Mouse (Mus musculus): ENCODE measurements around the gene Lpp. TPM values are rescaled to one million over a fixed set of nuclear protein-coding genes. Genes with fewer than 3 reads are reported as not detected.

Gene Lpp
- polyA plus RNA-seq, 1 experiment from 2014 or later: 42.6 TPM

GRCm38 (mm10) chr16:24539003-24539402 lies 145.7 kb downstream of the Lpp start:
- Histone ChIP-seq H3K9ac (ENCODE audit: low read length) (no peak overlapping the region), H3K4me1 (ENCODE audit: control insufficient read depth, insufficient read depth, low read length) (no peaks in the 10 kb centered on the region), H3K4me2 (ENCODE audit: low read depth, low read length) (no peak overlapping the region), H3K9me3 (replicated peaks; ENCODE audit: control insufficient read depth, low read length) (no peaks in the 10 kb centered on the region), H3K27me3 (ENCODE audit: control insufficient read depth, insufficient read depth, low read length) (no peaks in the 10 kb centered on the region), H3K27ac (ENCODE audit: low read length) (no peak overlapping the region), H3K36me3 (ENCODE audit: control insufficient read depth, insufficient read depth) (no peaks in the 10 kb centered on the region), H3K4me3 (ENCODE audit: low read length) (no peak overlapping the region)
- 86% methylated on average over 4 of the region's 4 CpGs for WGBS
- no peak for ATAC-seq (replicated peaks; ENCODE audit: extremely low read depth, insufficient read depth, low FRiP score)

GRCm38 (mm10) chr16:24542864-24543263 lies 149.6 kb downstream of the Lpp start:
- no peaks in the 10 kb centered on the region for H3K27me3 ChIP-seq (ENCODE audit: control insufficient read depth, insufficient read depth, low read length)
- H3K9me3 ChIP-seq (replicated peaks; ENCODE audit: control insufficient read depth, low read length): no peaks in the 10 kb centered on the region
- no peak overlapping the region for H3K4me2 ChIP-seq (ENCODE audit: low read depth, low read length)
- WGBS: 89% methylated on average over 7 of the region's 7 CpGs
- H3K9ac ChIP-seq (ENCODE audit: low read length): no peak overlapping the region
- H3K4me1 ChIP-seq (ENCODE audit: control insufficient read depth, insufficient read depth, low read length): no peaks in the 10 kb centered on the region
- H3K36me3 ChIP-seq (ENCODE audit: control insufficient read depth, insufficient read depth): no peaks in the 10 kb centered on the region
- no peak overlapping the region for H3K4me3 ChIP-seq (ENCODE audit: low read length)
- no peak overlapping the region for H3K27ac ChIP-seq (ENCODE audit: low read length)
- ATAC-seq (replicated peaks; ENCODE audit: extremely low read depth, insufficient read depth, low FRiP score): no peak

GRCm38 (mm10) chr16:24545366-24545765 lies 152.1 kb downstream of the Lpp start:
- no peaks in the 10 kb centered on the region for H3K36me3 ChIP-seq (ENCODE audit: control insufficient read depth, insufficient read depth)
- no peak overlapping the region for H3K9ac ChIP-seq (ENCODE audit: low read length)
- H3K9me3 ChIP-seq (replicated peaks; ENCODE audit: control insufficient read depth, low read length): no peaks in the 10 kb centered on the region
- WGBS: 86% methylated on average over 5 of the region's 5 CpGs
- H3K27ac ChIP-seq (ENCODE audit: low read length): no peak overlapping the region
- H3K4me3 ChIP-seq (ENCODE audit: low read length): no peak overlapping the region
- no peak overlapping the region for H3K4me2 ChIP-seq (ENCODE audit: low read depth, low read length)
- H3K27me3 ChIP-seq (ENCODE audit: control insufficient read depth, insufficient read depth, low read length): no peaks in the 10 kb centered on the region
- H3K4me1 ChIP-seq (ENCODE audit: control insufficient read depth, insufficient read depth, low read length): no peaks in the 10 kb centered on the region
- ATAC-seq (replicated peaks; ENCODE audit: extremely low read depth, insufficient read depth, low FRiP score): no peak

- Histone ChIP-seq H3K9me3 (replicated peaks; ENCODE audit: control insufficient read depth, low read length) (no peaks in the 10 kb centered on the region), H3K4me2 (ENCODE audit: low read depth, low read length) (no peak overlapping the region), H3K36me3 (ENCODE audit: control insufficient read depth, insufficient read depth) (no peaks in the 10 kb centered on the region), H3K27ac (ENCODE audit: low read length) (no peak overlapping the region), H3K4me3 (ENCODE audit: low read length) (no peak overlapping the region), H3K27me3 (ENCODE audit: control insufficient read depth, insufficient read depth, low read length) (no peaks in the 10 kb centered on the region), H3K9ac (ENCODE audit: low read length) (no peak overlapping the region), H3K4me1 (ENCODE audit: control insufficient read depth, insufficient read depth, low read length) (peaks cover 11% of the 10 kb centered on the region)
- ATAC-seq (replicated peaks; ENCODE audit: extremely low read depth, insufficient read depth, low FRiP score): no peak
- 73% methylated on average over 4 of the region's 4 CpGs for WGBS
Observed at GRCm38 (mm10) chr16:24558458-24558857, 165.2 kb downstream of the Lpp start.

- Histone ChIP-seq H3K4me1 (ENCODE audit: control insufficient read depth, insufficient read depth, low read length) (peaks cover 11% of the 10 kb centered on the region), H3K36me3 (ENCODE audit: control insufficient read depth, insufficient read depth) (no peaks in the 10 kb centered on the region), H3K4me3 (ENCODE audit: low read length) (no peak overlapping the region), H3K4me2 (ENCODE audit: low read depth, low read length) (no peak overlapping the region), H3K27me3 (ENCODE audit: control insufficient read depth, insufficient read depth, low read length) (no peaks in the 10 kb centered on the region), H3K9me3 (replicated peaks; ENCODE audit: control insufficient read depth, low read length) (no peaks in the 10 kb centered on the region), H3K9ac (ENCODE audit: low read length) (no peak overlapping the region), H3K27ac (ENCODE audit: low read length) (no peak overlapping the region)
- no peak for ATAC-seq (replicated peaks; ENCODE audit: extremely low read depth, insufficient read depth, low FRiP score)
- 86% methylated on average over 4 of the region's 4 CpGs for WGBS
Observed at GRCm38 (mm10) chr16:24559811-24560210, 166.5 kb downstream of the Lpp start.

- Histone ChIP-seq H3K9me3 (replicated peaks; ENCODE audit: control insufficient read depth, low read length) (no peaks in the 10 kb centered on the region), H3K4me1 (ENCODE audit: control insufficient read depth, insufficient read depth, low read length) (peaks cover 12% of the 10 kb centered on the region), H3K4me2 (ENCODE audit: low read depth, low read length) (no peak overlapping the region), H3K27ac (ENCODE audit: low read length) (peak overlapping the region; percentile 35; the same call in 1 of the 2 replicates), H3K27me3 (ENCODE audit: control insufficient read depth, insufficient read depth, low read length) (no peaks in the 10 kb centered on the region), H3K36me3 (ENCODE audit: control insufficient read depth, insufficient read depth) (no peaks in the 10 kb centered on the region), H3K9ac (ENCODE audit: low read length) (no peak overlapping the region), H3K4me3 (ENCODE audit: low read length) (no peak overlapping the region)
- no peak for ATAC-seq (replicated peaks; ENCODE audit: extremely low read depth, insufficient read depth, low FRiP score)
- WGBS: 93% methylated on average over 2 of the region's 2 CpGs
Observed at GRCm38 (mm10) chr16:24560998-24561397, 167.7 kb downstream of the Lpp start.

- Histone ChIP-seq H3K9ac (ENCODE audit: low read length) (no peak overlapping the region), H3K4me1 (ENCODE audit: control insufficient read depth, insufficient read depth, low read length) (peaks cover 18% of the 10 kb centered on the region), H3K9me3 (replicated peaks; ENCODE audit: control insufficient read depth, low read length) (no peaks in the 10 kb centered on the region), H3K4me3 (ENCODE audit: low read length) (no peak overlapping the region), H3K27me3 (ENCODE audit: control insufficient read depth, insufficient read depth, low read length) (no peaks in the 10 kb centered on the region), H3K36me3 (ENCODE audit: control insufficient read depth, insufficient read depth) (no peaks in the 10 kb centered on the region), H3K4me2 (ENCODE audit: low read depth, low read length) (no peak overlapping the region), H3K27ac (ENCODE audit: low read length) (peak overlapping the region; percentile 35; the same call in 1 of the 2 replicates)
- WGBS: 50% methylated on average over 4 of the region's 4 CpGs
- no peak for ATAC-seq (replicated peaks; ENCODE audit: extremely low read depth, insufficient read depth, low FRiP score)
Observed at GRCm38 (mm10) chr16:24561602-24562001, 168.3 kb downstream of the Lpp start.

- Histone ChIP-seq H3K27me3 (ENCODE audit: control insufficient read depth, insufficient read depth, low read length) (no peaks in the 10 kb centered on the region), H3K4me2 (ENCODE audit: low read depth, low read length) (no peak overlapping the region), H3K27ac (ENCODE audit: low read length) (no peak overlapping the region), H3K9me3 (replicated peaks; ENCODE audit: control insufficient read depth, low read length) (no peaks in the 10 kb centered on the region), H3K9ac (ENCODE audit: low read length) (no peak overlapping the region), H3K36me3 (ENCODE audit: control insufficient read depth, insufficient read depth) (no peaks in the 10 kb centered on the region), H3K4me3 (ENCODE audit: low read length) (no peak overlapping the region), H3K4me1 (ENCODE audit: control insufficient read depth, insufficient read depth, low read length) (peaks cover 37% of the 10 kb centered on the region)
- 83% methylated on average over 7 of the region's 7 CpGs for WGBS
- ATAC-seq (replicated peaks; ENCODE audit: extremely low read depth, insufficient read depth, low FRiP score): no peak
Observed at GRCm38 (mm10) chr16:24565311-24565710, 172.0 kb downstream of the Lpp start.

GRCm38 (mm10) chr16:24566277-24566676 lies 173.0 kb downstream of the Lpp start:
- Histone ChIP-seq H3K27me3 (ENCODE audit: control insufficient read depth, insufficient read depth, low read length) (no peaks in the 10 kb centered on the region), H3K9ac (ENCODE audit: low read length) (no peak overlapping the region), H3K27ac (ENCODE audit: low read length) (peak overlapping the region; percentile 59), H3K4me3 (ENCODE audit: low read length) (no peak overlapping the region), H3K36me3 (ENCODE audit: control insufficient read depth, insufficient read depth) (no peaks in the 10 kb centered on the region), H3K4me2 (ENCODE audit: low read depth, low read length) (no peak overlapping the region), H3K9me3 (replicated peaks; ENCODE audit: control insufficient read depth, low read length) (no peaks in the 10 kb centered on the region), H3K4me1 (ENCODE audit: control insufficient read depth, insufficient read depth, low read length) (peaks cover 38% of the 10 kb centered on the region)
- ATAC-seq (replicated peaks; ENCODE audit: extremely low read depth, insufficient read depth, low FRiP score): peak; percentile 81
- WGBS: 21% methylated on average over 3 of the region's 3 CpGs

GRCm38 (mm10) chr16:24567562-24567961 lies 174.3 kb downstream of the Lpp start:
- no peaks in the 10 kb centered on the region for H3K27me3 ChIP-seq (ENCODE audit: control insufficient read depth, insufficient read depth, low read length)
- H3K9me3 ChIP-seq (replicated peaks; ENCODE audit: control insufficient read depth, low read length): no peaks in the 10 kb centered on the region
- H3K27ac ChIP-seq (ENCODE audit: low read length): no peak overlapping the region
- H3K4me2 ChIP-seq (ENCODE audit: low read depth, low read length): no peak overlapping the region
- no peaks in the 10 kb centered on the region for H3K36me3 ChIP-seq (ENCODE audit: control insufficient read depth, insufficient read depth)
- H3K4me3 ChIP-seq (ENCODE audit: low read length): no peak overlapping the region
- WGBS: 86% methylated on average over 3 of the region's 3 CpGs
- H3K9ac ChIP-seq (ENCODE audit: low read length): no peak overlapping the region
- ATAC-seq (replicated peaks; ENCODE audit: extremely low read depth, insufficient read depth, low FRiP score): no peak
- peaks cover 28% of the 10 kb centered on the region for H3K4me1 ChIP-seq (ENCODE audit: control insufficient read depth, insufficient read depth, low read length)
